Mouse (Mus musculus): ENCODE results near the gene Gm14419.
"Not testable (repeated sequence)": the region's sequence is repeated elsewhere in the genome, so short reads cannot be mapped to it uniquely, and the experiment has no call there.

Gene Gm14419

GRCm38 (mm10) chr2:177000656-177001055 is at the start of gene Gm14419:
Gm14419 (plus strand) TSS chr2:177000956.
- in situ Hi-C loops (cut with MboI; ENCODE audit: low pct_unique_long_range_greater_than_20kb in 1 of 2, low sequenced_read_pairs in 2 of 2, unreplicated experiment in 1 of 2): not testable (repeated sequence)

Data from mouse embryonic stem cell (cell line).